Mouse (Mus musculus): ENCODE data around the gene Dpy19l1. TPM values are rescaled to one million over a fixed set of nuclear protein-coding genes. Genes with fewer than 3 reads are reported as not detected.

The Dpy19l1 gene
- polyA plus RNA-seq, 1 experiment: 20.1 TPM

- H3K4me3 ChIP-seq (ENCODE audit: insufficient read depth, poor library complexity, severe bottlenecking): no peak overlapping the region
- H3K36me3 ChIP-seq (ENCODE audit: control insufficient read depth, insufficient read depth): no peaks in the 10 kb centered on the region
- no peaks in the 10 kb centered on the region for H3K79me2 ChIP-seq (ENCODE audit: control insufficient read depth, insufficient read depth)
- H3ac ChIP-seq (ENCODE audit: control insufficient read depth, insufficient read length, low read depth): no peak overlapping the region
- no peaks in the 10 kb centered on the region for H3K79me3 ChIP-seq (ENCODE audit: low read depth)
- H3K27me3 ChIP-seq (ENCODE audit: control insufficient read depth, insufficient read depth, insufficient read length): no peaks in the 10 kb centered on the region
- TF ChIP-seq MYOD1 (IDR thresholded peaks at IDR 0.05; ENCODE audit: control insufficient read depth, insufficient read length, low read depth) (no peak), MYOG (IDR thresholded peaks at IDR 0.05; ENCODE audit: control insufficient read depth, extremely low read depth, insufficient read length) (no peak), FOSL1 (IDR thresholded peaks at IDR 0.05; ENCODE audit: insufficient read depth, low read length, poor library complexity, severe bottlenecking) (no peak), USF1 (IDR thresholded peaks at IDR 0.05; ENCODE audit: low read depth) (no peak), CEBPB (IDR thresholded peaks at IDR 0.05; ENCODE audit: low read depth) (no peak), CTCF (IDR thresholded peaks at IDR 0.05; ENCODE audit: control insufficient read depth, insufficient read depth, insufficient read length) (no peak), MAX (IDR thresholded peaks at IDR 0.05) (no peak)
Measured at GRCm38 (mm10) chr9:24512121-24512539, 9.2 kb upstream of the Dpy19l1 start.

- Histone ChIP-seq H3K36me3 (ENCODE audit: control insufficient read depth, insufficient read depth) (no peaks in the 10 kb centered on the region), H3K4me3 (ENCODE audit: insufficient read depth, poor library complexity, severe bottlenecking) (no peak overlapping the region), H3K79me2 (ENCODE audit: control insufficient read depth, insufficient read depth) (no peaks in the 10 kb centered on the region), H3ac (ENCODE audit: control insufficient read depth, insufficient read length, low read depth) (no peak overlapping the region), H3K27me3 (ENCODE audit: control insufficient read depth, insufficient read depth, insufficient read length) (no peaks in the 10 kb centered on the region), H3K79me3 (ENCODE audit: low read depth) (no peaks in the 10 kb centered on the region)
- TF ChIP-seq CEBPB (IDR thresholded peaks at IDR 0.05; ENCODE audit: low read depth) (no peak), MYOD1 (IDR thresholded peaks at IDR 0.05; ENCODE audit: control insufficient read depth, insufficient read length, low read depth) (peak; percentile 67)
Measured at GRCm38 (mm10) chr9:24511371-24512120, 8.6 kb upstream of the Dpy19l1 start.

- TF ChIP-seq CTCF (IDR thresholded peaks at IDR 0.05; ENCODE audit: control insufficient read depth, insufficient read depth, insufficient read length) (no peak), FOSL1 (IDR thresholded peaks at IDR 0.05; ENCODE audit: insufficient read depth, low read length, poor library complexity, severe bottlenecking) (no peak), CEBPB (IDR thresholded peaks at IDR 0.05; ENCODE audit: low read depth) (no peak), MAX (IDR thresholded peaks at IDR 0.05) (no peak), MYOD1 (IDR thresholded peaks at IDR 0.05; ENCODE audit: control insufficient read depth, insufficient read length, low read depth) (no peak), MYOG (IDR thresholded peaks at IDR 0.05; ENCODE audit: control insufficient read depth, extremely low read depth, insufficient read length) (no peak), USF1 (IDR thresholded peaks at IDR 0.05; ENCODE audit: low read depth) (no peak)
- H3ac ChIP-seq (ENCODE audit: control insufficient read depth, insufficient read length, low read depth): no peak overlapping the region
Measured at GRCm38 (mm10) chr9:24508880-24509279, 5.9 kb upstream of the Dpy19l1 start.

GRCm38 (mm10) chr9:24506510-24506909 lies 3.6 kb upstream of the Dpy19l1 start:
- Histone ChIP-seq H3K36me3 (ENCODE audit: control insufficient read depth, insufficient read depth) (no peaks in the 10 kb centered on the region), H3K4me3 (ENCODE audit: insufficient read depth, poor library complexity, severe bottlenecking) (no peak overlapping the region), H3K79me3 (ENCODE audit: low read depth) (peaks cover 10% of the 10 kb centered on the region), H3K79me2 (ENCODE audit: control insufficient read depth, insufficient read depth) (peaks cover 13% of the 10 kb centered on the region), H3ac (ENCODE audit: control insufficient read depth, insufficient read length, low read depth) (no peak overlapping the region), H3K27me3 (ENCODE audit: control insufficient read depth, insufficient read depth, insufficient read length) (no peaks in the 10 kb centered on the region)
- TF ChIP-seq CEBPB (IDR thresholded peaks at IDR 0.05; ENCODE audit: low read depth): no peak
- no peak for TF ChIP-seq CTCF (IDR thresholded peaks at IDR 0.05; ENCODE audit: control insufficient read depth, insufficient read depth, insufficient read length)
- no peak for TF ChIP-seq USF1 (IDR thresholded peaks at IDR 0.05; ENCODE audit: low read depth)
- no peak for TF ChIP-seq FOSL1 (IDR thresholded peaks at IDR 0.05; ENCODE audit: insufficient read depth, low read length, poor library complexity, severe bottlenecking)

More at GRCm38 (mm10) chr9:24508880-24509279, 5.9 kb upstream of the Dpy19l1 start:
- H3K79me2 ChIP-seq (ENCODE audit: control insufficient read depth, insufficient read depth): no peaks in the 10 kb centered on the region
- H3K4me3 ChIP-seq (ENCODE audit: insufficient read depth, poor library complexity, severe bottlenecking): no peak overlapping the region
- H3K79me3 ChIP-seq (ENCODE audit: low read depth): no peaks in the 10 kb centered on the region
- H3K36me3 ChIP-seq (ENCODE audit: control insufficient read depth, insufficient read depth): no peaks in the 10 kb centered on the region
- H3K27me3 ChIP-seq (ENCODE audit: control insufficient read depth, insufficient read depth, insufficient read length): no peaks in the 10 kb centered on the region

GRCm38 (mm10) chr9:24505017-24505763 lies 2.2 kb upstream of the Dpy19l1 start:
- peak; percentile 51 for TF ChIP-seq MYOD1 (IDR thresholded peaks at IDR 0.05; ENCODE audit: control insufficient read depth, insufficient read length, low read depth)
- no peak for TF ChIP-seq MAX (IDR thresholded peaks at IDR 0.05)
- no peak for TF ChIP-seq CTCF (IDR thresholded peaks at IDR 0.05; ENCODE audit: control insufficient read depth, insufficient read depth, insufficient read length)
- no peak for TF ChIP-seq FOSL1 (IDR thresholded peaks at IDR 0.05; ENCODE audit: insufficient read depth, low read length, poor library complexity, severe bottlenecking)
- H3K36me3 ChIP-seq (ENCODE audit: control insufficient read depth, insufficient read depth): no peaks in the 10 kb centered on the region
- H3K4me3 ChIP-seq (ENCODE audit: insufficient read depth, poor library complexity, severe bottlenecking): no peak overlapping the region
- H3K79me2 ChIP-seq (ENCODE audit: control insufficient read depth, insufficient read depth): peaks cover 26% of the 10 kb centered on the region
- H3K79me3 ChIP-seq (ENCODE audit: low read depth): peaks cover 23% of the 10 kb centered on the region
- H3K27me3 ChIP-seq (ENCODE audit: control insufficient read depth, insufficient read depth, insufficient read length): no peaks in the 10 kb centered on the region
- no peak overlapping the region for H3ac ChIP-seq (ENCODE audit: control insufficient read depth, insufficient read length, low read depth)

GRCm38 (mm10) chr9:24504381-24504780 lies 1.4 kb upstream of the Dpy19l1 start:
- H3ac ChIP-seq (ENCODE audit: control insufficient read depth, insufficient read length, low read depth): no peak overlapping the region
- no peak overlapping the region for H3K4me3 ChIP-seq (ENCODE audit: insufficient read depth, poor library complexity, severe bottlenecking)
- H3K79me3 ChIP-seq (ENCODE audit: low read depth): peaks cover 31% of the 10 kb centered on the region
- no peak for TF ChIP-seq CTCF (IDR thresholded peaks at IDR 0.05; ENCODE audit: control insufficient read depth, insufficient read depth, insufficient read length)
- TF ChIP-seq MYOG (IDR thresholded peaks at IDR 0.05; ENCODE audit: control insufficient read depth, extremely low read depth, insufficient read length): no peak
- TF ChIP-seq FOSL1 (IDR thresholded peaks at IDR 0.05; ENCODE audit: insufficient read depth, low read length, poor library complexity, severe bottlenecking): no peak
- TF ChIP-seq USF1 (IDR thresholded peaks at IDR 0.05; ENCODE audit: low read depth): no peak
- TF ChIP-seq MAX (IDR thresholded peaks at IDR 0.05): no peak
- TF ChIP-seq MYOD1 (IDR thresholded peaks at IDR 0.05; ENCODE audit: control insufficient read depth, insufficient read length, low read depth): no peak
- TF ChIP-seq CEBPB (IDR thresholded peaks at IDR 0.05; ENCODE audit: low read depth): no peak
- no peaks in the 10 kb centered on the region for H3K27me3 ChIP-seq (ENCODE audit: control insufficient read depth, insufficient read depth, insufficient read length)
- H3K36me3 ChIP-seq (ENCODE audit: control insufficient read depth, insufficient read depth): no peaks in the 10 kb centered on the region
- peaks cover 34% of the 10 kb centered on the region for H3K79me2 ChIP-seq (ENCODE audit: control insufficient read depth, insufficient read depth)
